Mouse (Mus musculus) testis, postnatal 10 days (tissue): ENCODE results near the gene Ggact.

Source experiments
- DNase-seq: peaks from one replicate; pipeline ENCODE4 v3.0.0; 2021; ENCODE audit warnings: low spot score

Gene Ggact

DNA sequence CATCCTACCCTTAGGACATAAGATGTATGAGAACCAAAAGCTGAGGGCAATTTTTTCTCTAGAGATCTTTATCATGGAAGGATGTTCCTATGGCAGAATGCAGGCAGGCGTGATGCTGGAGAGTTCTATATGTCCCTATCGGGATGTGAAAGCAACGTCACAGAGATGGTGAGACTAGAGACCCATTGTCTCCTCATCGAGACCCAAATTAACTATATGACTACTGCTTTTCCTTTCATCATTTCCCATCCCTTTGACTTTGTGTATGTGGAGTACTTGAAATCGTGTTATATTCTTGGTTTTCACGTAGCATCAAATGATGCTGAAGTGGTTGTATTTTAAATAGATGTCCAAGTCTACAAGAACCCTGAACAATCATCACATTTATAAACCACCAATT is at the start of gene Ggact:
Ggact (minus strand) TSS at position 101 of the 400 bp plus-strand sequence.
- DNase-seq: no peak

DNA sequence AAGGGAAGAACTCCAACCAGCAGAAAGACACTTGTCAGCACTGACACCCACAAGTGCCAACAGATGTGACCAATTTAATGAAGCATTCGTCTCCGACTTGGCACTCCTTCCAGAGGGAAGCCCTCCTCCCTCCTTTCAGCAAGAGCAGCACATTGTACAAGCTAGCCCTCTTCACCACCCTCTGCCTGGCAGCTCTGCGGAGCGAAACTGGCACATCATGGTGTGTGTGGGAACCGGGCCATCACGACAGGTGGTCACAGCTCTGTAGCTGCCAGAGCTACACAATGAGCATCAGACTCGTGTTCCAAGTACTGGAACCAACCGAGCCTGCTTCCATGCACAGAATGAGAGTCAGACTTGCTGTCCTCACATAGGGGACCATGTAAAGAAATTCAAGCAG is 44.4 kb upstream of the Ggact start:
- DNase-seq: no peak

DNA sequence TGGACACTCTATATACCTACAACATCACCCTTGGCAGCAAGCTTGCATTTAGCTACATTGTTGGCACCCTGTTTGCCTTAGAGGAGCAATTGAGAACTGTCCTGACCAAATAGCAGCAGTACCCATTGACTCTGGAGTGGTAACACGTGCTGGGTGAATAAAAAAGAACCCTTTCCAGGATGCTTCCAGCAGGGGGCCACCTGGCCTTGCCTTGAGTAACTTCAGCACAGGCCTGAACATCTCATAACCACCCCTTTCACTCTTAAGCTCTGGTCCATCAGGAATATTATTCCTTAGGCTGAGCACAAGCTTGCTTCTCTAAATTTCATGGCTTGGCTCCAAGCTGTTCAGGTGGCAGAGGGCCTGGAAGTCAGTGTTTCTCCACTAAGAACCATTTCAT is 39.8 kb upstream of the Ggact start:
- DNase-seq: peak; percentile 72

DNA sequence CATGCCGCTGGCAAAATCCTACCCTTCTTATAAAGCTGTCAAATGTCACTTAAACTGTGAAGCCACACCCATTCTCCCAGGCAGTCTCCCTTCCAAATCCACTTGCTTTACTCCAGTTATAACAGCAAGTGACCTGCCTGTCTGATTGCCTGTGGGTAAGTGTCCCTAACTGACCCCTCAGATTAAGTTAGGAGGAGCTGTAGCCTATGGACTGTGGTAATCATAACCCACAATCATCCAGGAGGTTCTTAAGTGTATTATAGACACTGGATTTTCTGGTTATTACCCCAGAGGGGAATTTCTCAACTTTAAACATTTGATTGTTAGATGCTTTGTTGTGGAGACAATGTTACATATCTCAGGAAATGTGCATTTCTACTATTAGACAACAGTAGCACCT is 39.0 kb upstream of the Ggact start:
- DNase-seq: no peak

DNA sequence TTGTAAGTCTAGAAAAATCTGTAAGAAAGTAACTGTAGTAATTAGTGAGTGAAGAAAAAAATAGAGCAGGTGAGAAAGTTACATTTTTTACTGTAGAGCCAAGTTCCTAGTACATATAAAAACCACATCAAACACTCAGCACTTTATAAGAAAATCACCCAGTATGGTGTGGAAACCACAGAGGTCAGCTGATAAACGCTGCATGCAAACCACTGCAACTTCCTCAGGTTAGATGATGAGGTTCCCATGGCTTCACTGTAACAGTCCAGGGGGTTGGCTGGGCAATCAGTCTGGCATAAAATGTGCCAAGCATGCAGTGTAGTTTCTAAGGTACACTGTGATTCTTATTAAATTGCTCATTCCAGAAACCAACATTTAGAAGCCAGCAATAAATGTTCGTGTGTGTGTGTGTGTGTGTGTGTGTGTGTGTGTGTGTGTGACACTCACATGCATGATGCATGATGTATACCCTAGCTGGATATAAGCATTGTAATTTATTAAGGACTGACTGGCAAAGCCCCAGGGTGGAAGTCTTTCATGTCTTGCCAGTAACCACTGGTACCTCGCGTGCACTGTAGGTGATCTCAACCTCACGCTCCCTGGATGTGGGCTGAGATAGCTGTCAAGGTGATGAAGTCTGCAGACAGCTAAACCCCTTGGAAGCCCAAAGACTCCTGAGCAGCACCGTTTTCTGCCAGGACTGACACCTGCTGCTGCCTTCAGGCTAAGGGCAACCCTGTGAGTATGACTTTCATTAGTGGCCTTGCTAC is 38.3 kb upstream of the Ggact start:
- no peak for DNase-seq

DNA sequence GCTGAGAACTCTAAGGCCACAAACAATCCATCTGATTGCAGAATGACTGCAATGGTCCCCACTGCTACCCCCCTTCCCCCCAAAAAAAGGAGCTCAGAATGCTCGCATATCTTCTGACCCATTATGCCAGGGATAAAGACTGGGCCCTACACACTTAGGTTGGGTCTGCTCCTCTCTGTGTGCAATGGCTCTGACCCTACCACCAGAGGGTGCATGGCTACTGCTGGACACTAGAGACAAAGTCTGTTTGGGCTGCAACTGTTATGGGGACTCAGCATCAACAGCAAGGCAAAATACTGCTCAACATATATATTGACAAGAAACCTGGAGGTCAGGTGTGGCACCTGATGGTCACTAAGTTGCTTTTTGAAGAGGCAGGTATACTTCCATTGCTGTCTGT is 37.4 kb upstream of the Ggact start:
- no peak for DNase-seq

DNA sequence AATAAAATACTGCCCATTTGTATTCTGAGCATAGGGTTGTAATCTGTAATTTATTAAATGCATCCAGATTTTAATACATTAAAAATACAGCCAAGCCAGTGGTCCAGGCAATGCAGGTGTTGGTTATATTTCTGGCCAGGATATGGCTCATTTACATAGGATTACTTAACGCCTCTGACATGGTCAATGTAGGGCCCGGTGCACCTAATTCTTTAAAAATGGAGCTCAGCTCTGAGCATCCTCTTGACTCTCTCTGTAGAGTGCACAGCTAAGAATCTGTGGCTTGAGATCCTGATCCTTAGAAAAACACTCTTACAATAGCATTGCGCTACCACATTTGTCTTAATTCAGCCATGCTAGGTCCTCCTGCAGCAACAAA is 29.9 kb upstream of the Ggact start:
- no peak for DNase-seq

DNA sequence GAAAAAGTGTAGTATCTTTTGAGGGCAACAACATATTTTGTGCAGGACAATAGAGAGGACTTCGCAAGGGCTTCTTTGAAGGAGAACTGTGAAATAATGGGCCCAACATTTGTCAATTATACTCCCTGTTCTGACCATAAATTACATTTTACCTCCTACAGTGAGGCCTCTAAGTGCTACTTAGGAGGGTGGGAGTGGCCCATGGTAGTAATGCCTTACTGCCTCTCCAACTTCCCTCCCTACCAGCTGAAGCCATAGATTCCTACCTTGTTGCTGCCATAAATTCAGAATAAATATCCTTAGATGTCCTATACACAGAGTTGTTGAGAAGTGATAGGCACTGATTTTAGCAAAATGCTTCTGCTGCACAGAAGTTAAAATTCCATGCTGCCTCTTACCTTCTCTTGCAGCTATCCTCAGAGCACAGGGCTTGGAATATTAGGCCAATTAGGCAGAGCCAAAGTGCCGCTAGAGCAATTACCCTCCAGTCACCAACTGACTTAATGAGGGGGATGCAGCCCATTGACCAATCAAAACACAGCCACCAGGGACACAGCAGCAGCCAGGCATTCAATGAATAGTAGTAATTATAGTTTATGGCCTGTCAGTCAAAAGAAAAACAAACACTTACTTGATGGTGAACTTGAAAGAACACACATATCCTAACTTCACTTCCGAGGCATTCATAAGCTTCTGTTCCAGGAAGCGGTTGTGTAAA is 29.4 kb upstream of the Ggact start:
- DNase-seq: no peak

DNA sequence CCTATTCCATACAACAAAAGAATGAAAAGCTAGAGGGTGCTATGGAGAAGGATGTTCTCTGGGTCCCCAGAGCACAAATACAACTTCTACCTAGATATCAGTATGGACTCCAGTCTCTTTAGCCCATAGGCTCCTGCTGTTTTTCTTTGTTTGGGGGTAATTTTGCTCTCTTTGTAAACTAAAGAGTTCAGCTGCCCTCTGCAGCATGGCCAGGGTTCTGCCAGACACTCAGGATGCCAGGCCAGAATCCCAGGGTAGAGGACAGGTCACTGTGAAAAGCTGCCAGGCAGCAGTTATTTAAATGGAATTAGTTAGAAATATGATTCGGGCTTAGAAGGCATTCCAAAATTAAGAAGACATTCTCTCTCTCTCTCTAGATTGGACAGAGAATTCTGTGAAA is 22.9 kb upstream of the Ggact start:
- DNase-seq: no peak

DNA sequence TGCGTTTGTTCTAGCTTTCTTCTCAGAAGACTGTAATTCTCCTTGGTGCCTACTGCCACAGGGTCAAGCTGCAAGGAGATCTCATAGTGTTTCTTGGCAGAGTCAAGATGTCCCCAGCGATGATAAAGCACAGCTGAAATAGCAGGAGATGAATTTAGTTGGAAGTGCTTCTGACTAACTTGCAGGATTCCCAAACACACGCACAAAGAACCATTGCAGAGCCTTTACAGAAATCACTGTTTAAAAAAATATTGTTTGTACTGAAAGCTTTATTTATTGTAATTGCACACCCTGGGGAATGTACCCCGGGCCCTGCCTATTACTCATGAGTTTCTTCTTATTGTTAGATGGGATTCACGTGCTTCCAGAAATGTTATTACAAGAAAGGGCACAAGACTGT is 6.5 kb upstream of the Ggact start:
- DNase-seq: no peak

DNA sequence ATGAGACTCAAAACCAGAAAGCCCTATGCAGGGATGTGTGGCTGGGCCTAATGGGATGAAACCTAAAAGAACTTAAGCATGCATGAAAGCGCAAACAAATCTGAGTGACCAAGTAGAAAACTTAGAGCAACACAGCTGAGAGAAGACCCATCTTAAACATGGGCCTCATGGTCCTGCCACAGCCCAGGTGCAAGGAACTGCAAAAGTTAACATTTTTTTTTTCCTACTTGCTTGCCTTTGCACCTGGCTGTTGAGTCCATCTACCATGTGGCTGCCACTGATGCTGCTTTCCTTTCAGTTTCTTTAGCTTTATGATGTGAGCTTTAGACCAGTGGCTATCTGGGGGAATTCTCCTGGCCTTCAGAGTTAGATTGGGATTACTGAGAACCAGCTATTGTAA is 4.1 kb upstream of the Ggact start:
- DNase-seq: no peak

DNA sequence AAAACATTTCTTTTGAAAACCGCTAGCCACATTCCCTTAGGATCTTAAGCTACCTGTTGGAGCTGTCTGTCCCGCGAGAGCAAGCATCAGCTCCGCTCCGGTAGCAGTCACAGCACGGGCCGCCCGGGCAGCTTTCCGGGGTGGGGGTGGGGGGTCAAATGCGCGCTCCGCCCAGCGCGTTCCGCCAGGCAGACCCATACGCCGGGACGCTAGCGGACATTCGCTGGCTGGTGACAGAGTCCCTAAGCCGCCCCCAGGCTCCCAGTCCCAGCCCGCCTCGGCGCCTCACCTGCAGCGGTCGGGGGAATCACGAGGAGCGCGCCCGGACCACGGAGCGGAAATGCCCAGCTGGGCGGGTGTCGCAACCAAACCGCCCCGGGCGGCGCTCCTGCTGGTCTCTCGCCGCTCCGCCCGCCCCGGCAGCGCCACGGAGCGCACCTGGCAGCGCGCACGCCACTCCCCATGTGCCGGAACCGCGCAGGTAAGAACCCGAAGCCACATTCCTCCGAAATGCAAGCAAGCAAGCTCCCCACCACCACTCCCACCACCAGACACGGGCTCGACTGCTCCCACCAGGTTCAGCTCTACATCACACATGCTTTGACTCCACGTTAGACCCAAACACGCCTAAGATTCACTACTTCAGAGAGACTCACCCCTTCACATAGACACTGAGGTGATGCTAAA is 602 bp downstream of the Ggact start:
- DNase-seq: peak; percentile 78

DNA sequence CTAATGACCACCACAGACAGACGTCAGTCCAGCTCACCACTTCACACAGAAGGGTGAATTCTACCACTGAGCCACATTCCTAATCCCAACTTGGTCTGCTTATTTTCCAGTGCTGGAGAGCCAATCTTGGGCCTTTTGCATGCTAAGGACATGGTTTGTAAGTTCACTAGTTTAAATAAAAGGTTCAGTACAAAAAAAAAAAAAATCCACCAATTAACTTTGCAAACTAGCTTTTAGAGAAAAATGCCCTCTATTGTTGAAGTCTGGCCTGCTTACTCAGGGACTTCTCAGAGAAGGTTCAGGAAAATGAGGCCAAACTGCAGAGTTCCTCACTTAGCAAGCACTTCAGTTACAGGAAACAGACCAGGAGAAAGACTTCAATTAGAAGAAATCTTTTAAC is 1.4 kb downstream of the Ggact start:
- DNase-seq: no peak

DNA sequence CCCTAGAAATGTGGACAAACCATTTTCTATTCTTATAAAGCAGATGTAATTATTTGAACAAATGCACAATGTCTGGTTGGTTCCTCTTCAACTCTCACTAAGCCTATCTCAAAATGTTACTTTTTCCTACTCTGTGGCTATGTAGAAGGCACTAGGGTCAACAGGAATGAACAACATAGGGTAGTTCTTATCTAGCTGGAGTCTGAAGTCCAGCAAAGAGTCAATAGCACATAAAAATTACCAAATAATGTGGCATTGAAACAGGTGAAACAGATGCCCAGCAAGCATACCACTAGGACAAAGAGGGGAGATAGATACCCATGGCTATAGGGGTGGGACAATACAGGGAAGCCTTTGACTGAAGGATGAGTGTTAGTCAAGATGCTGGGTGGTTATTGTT is 2.3 kb downstream of the Ggact start:
- no peak for DNase-seq

DNA sequence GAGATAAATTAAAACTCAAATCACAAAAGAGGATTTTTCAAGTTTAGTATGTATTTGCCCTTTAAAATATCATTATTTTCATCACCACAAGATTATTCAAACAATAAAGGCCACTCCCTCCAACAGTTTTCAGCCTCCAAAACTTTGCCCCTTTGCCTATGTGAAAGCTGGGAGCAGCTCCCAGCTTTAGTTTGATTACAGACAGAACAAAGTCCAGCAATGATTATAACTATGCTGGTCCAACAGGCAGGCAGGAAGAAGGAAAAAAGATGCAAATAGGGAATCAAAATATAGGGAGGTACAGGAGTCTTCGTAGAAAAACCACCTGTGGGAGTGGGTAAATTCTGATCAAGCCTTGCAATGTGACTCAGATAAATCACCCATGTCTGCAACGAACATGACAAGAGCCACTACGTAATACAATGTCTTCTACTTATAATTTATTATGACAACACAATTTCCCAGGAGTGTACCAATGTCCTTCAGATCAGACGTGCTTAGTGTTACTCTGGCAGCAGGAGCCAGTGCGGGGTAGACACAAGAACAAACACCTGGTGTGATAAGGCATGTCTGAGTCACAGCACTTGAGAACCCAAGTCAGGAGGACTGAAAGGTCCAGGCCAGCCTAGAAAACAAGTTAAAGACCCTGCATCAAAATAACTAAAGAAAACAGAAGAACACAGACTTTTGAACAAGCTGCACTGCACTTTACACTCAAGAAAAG is 4.0 kb downstream of the Ggact start:
- no peak for DNase-seq

DNA sequence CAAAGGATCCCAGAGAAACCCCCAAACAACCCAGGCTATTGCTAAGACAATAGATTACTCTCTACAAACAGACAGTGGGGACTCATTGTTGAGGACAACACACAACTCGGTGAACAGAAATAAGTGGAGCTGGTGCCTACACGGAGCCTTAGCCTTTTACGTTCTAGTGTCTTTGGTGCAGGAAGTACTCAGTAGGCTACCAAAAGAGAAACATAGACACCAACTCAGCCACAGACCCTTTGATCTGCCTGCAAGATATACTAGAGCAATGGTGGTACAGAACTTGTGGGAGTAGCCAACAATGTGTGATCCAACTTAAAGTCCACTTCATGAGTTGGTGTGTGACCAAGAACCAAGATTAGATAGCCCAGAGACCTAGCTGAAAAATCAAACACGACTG is 5.5 kb downstream of the Ggact start:
- no peak for DNase-seq

DNA sequence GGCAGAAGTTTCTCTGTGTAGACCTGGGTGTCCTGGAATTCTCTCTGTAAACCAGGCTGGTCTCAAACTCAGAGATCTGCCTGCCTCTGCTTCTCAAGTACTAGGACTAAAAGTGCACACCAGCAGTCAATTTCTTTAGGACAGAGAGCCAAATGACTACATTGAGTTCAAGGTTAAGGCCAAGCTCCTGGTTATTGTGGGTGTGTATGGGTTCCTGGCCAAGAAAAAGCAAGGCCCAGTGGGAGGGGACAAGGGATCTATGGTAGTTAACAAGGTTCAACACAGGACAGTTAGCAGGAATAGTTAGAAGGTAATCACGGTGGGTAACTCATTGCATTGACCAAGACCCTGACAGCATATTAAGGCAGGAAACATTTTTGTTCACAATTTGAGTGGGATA is 8.6 kb downstream of the Ggact start:
- DNase-seq: no peak

DNA sequence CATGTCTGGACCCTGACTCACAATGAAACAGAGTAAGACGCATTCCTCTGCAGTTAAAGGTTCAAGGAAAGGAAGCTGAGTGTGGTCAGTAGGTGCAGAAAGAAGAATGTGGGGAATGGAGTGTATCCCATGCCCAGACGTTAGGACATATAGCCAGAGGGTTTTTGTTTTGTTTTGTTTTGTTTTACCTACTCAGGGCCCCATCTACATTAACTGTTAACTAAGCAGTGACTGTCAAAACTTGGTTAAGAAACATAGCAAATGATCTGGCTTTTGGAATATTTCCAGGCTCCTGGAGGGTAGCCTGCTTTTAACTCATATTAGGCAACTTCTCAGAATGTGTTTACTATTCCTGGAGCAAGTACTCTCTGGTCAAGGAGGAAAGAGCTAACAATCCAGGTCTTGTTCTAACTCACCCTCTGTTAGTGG is 9.6 kb downstream of the Ggact start:
- DNase-seq: no peak

DNA sequence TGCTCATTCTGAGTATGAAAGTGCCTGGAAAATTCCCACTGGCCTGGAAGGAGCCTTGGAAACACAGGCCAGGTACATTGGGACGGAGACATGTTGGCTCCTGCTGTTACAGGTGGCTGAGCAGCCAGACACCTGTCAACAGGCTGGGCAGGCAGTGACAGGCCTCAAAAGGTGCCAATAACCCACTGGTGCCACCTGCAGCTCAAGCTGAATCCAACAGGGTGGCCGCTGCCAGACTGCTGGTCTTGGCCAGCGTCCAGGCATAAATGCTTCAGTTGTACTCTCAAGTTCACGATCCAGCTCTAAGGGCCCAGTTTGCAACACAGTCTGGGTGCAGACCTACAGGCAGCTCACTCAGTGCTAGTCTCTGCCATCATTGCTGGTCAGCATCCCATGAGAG is 10.7 kb downstream of the Ggact start:
- peak; percentile 69 for DNase-seq

DNA sequence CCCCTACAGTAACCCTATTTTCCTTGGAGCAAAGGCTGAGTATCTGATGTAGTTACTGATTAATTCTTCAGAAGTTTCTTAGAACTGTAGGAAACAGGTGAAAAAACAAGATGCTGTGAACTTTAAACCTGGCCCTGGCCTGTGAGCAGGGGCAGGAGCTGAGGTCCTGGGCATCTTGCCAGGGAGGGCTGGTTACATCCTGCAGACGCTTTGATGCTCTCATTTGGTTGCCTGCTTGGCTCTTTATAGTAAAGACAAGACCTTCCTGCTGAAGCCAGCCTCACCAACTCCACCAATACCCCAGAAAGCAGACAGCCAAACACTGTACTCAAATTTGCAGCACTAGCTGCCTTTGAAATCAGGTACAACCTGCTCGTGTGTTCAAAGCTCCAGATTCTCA is 11.4 kb downstream of the Ggact start:
- DNase-seq: peak; percentile 50

DNA sequence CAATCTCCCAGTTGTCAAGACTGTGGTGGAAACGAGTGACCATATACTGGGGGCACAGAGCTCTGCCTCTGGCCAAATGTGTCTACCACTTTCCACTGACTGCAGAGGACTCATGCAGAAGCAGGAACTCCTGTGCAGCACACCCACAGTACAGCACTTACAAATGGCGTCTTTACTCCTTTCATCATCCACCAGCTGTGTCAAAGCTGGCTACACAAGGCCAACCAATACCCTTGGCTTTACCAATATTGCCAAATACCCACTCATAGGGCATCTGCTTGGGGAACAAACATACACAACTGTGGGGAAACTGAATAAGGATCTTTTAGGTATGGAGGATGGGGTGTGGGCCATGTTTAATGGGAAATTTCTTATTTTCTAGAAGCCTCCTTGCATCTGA is 11.8 kb downstream of the Ggact start:
- DNase-seq: no peak

DNA sequence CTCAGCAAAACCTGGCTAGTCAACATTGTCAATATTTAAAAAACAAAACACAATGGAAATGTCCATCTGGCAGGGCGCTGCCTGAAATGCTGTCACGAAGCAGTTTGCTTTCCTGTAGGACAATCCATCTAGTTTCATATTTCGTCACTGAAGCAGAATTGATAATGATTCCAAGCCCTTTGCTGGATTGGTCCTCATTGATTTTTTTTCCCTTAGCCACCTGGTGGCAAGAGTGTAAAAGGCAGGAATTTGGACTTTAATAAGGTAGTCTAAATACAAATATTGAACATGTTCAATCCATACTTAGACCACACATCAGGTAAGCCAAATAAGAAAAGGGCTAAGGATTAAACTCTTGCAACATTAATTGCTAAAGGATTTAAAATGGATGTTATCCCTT is 12.4 kb downstream of the Ggact start:
- no peak for DNase-seq

DNA sequence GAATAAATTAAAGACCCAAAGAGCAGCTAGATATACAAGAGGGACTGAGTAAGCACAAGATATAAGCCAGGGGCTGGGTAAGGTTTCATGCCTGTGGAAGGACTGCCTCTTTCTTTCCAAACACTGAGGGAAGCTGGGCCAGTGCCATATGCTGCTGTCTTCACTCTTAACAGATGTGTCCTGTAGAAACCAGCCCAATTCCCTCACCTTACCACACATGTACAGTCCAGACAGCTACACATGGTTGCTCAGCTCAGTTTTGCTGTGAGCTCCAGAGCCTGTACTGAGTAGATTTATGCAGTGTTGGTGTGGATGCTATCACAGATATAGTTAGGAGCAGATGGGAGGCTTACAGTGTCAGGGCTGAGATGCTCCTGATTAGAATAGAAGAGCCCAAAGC is 12.9 kb downstream of the Ggact start:
- no peak for DNase-seq
